Mouse (Mus musculus) heart, postnatal 0 days (tissue): ENCODE measurements around the gene Ppie.

Experiments used
- CTCF ChIP-seq: IDR thresholded peaks from 2 replicates; pipeline ENCODE4 v1.5.1; 2016; ENCODE audit warnings: antibody characterized with exemption, control low read depth, low read depth
- EP300 ChIP-seq: IDR thresholded peaks from 2 replicates; pipeline ENCODE4 v1.6.1; 2016; ENCODE audit warnings: antibody characterized with exemption, low read depth

DNA sequence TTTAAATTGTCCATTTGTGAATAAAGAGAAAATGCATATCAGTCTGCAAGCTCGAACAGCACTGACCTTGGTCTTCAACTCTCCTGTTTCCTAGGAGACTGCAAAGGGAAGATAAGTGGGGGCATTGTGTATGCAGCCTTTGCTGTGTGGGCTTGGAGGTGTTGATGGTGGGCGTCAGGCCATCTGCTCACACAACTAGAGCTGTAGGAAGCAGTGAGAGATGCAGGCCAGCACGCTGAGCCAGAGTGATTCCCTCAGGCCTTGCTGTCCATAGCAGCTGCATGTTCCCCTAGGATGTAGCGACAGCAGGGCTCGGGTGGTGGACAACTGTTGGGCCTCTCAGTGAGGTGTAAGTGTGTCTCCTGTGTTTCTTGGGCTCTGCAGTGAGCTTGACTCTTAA lies 13.2 kb upstream of the Ppie start:
- TF ChIP-seq CTCF (no peak), EP300 (no peak)
